Mouse (Mus musculus) CH12F3 (cell line): Measurements from ENCODE around the gene 7420426K07Rik.

Experiments
- in situ Hi-C: fragments of 300-500 bp; cut with MboI; formaldehyde crosslinking; loops from 2 replicates; pipeline ENCODE4 v1.14.3; 2020; ENCODE audit warnings: low sequenced_read_pairs

Gene 7420426K07Rik

GRCm38 (mm10) chr9:98902819-98903218 lies at the start of gene 7420426K07Rik:
Gene 7420426K07Rik, plus strand, starts transcription at chr9:98903119.
- in situ Hi-C loops = no loop called here

- in situ Hi-C loops = no loop called here
These were observed 46.7 kb upstream of the 7420426K07Rik start, which contains the start of gene Prr23a2 for GRCm38 (mm10) chr9:98856210-98856609. Gene Prr23a2, plus strand, starts transcription at chr9:98856494.

- in situ Hi-C loops = no loop called here
These were observed 39.5 kb upstream of the 7420426K07Rik start for GRCm38 (mm10) chr9:98863463-98863862.

GRCm38 (mm10) chr9:98864571-98864970 lies 38.3 kb upstream of the 7420426K07Rik start, which contains the start of gene Prr23a3:
Gene Prr23a3, plus strand, starts transcription at chr9:98864767.
- in situ Hi-C loops = no loop called here

GRCm38 (mm10) chr9:98901486-98901885 lies 1.4 kb upstream of the 7420426K07Rik start:
- in situ Hi-C loops = no loop called here

GRCm38 (mm10) chr9:98920629-98921523 lies 18.0 kb downstream of the 7420426K07Rik start:
- in situ Hi-C loops = no loop called here

- in situ Hi-C loops = no loop called here
These were observed 20.2 kb downstream of the 7420426K07Rik start for GRCm38 (mm10) chr9:98923119-98923518.

- in situ Hi-C loops = no loop called here
These were observed 21.3 kb downstream of the 7420426K07Rik start for GRCm38 (mm10) chr9:98924183-98924582.

- in situ Hi-C loops = no loop called here
These were observed 26.6 kb downstream of the 7420426K07Rik start for GRCm38 (mm10) chr9:98929496-98929895.

GRCm38 (mm10) chr9:98932931-98933330 lies 30.0 kb downstream of the 7420426K07Rik start:
- in situ Hi-C loops = no loop called here

GRCm38 (mm10) chr9:98935190-98935909 lies 32.4 kb downstream of the 7420426K07Rik start:
- in situ Hi-C loops = no loop called here

- in situ Hi-C loops = no loop called here
These were observed 36.4 kb downstream of the 7420426K07Rik start for GRCm38 (mm10) chr9:98939290-98939689.

- in situ Hi-C loops = loop anchor here (25.0 kb wide), 1 partner anchor 315 kb away; no protein-coding TSS in a partner anchor
These were observed 49.5 kb downstream of the 7420426K07Rik start for GRCm38 (mm10) chr9:98952171-98953050.

GRCm38 (mm10) chr9:98953291-98953690 lies 50.4 kb downstream of the 7420426K07Rik start:
- in situ Hi-C loops = loop anchor here (25.0 kb wide), 1 partner anchor 316 kb away; no protein-coding TSS in a partner anchor

GRCm38 (mm10) chr9:98953830-98954229 lies 50.9 kb downstream of the 7420426K07Rik start:
- in situ Hi-C loops = loop anchor here (25.0 kb wide), 1 partner anchor 317 kb away; no protein-coding TSS in a partner anchor
